ENCODE assay signal across 18 mouse cellular contexts in the genomic region with DNA sequence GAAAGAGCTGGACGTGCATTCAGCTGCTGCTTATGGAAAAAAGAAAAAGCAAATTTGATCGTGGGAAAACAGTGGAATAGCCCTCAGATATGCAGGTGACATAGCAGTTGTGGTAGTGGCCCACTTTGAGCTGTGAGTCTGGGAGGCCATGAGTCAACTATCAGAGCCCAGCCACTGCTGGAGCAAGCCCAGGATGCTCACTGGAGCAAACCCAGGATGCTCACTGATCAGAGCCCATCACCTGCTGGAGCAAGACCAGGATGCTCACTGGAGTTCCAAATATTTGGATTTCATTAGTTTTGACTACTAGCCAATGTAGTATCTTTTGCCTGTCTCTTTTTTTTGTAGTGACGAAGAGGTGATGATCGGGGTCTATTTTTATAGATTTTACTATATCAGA. TPM values are rescaled to one million over a fixed set of nuclear protein-coding genes. Genes with fewer than 3 reads are reported as not detected.
DNase-seq lines count a peak whose midpoint lies in the region; ATAC-seq lines count a peak whose summit lies in the region.
"Had no signal": no experiment of that assay in that cellular context is flagged by ENCODE, and none has a peak within 500 bp of the region (broad histone marks: within the 10 kb centered on the region; RNA-seq: fewer than 3 reads in every experiment).

No protein-coding gene starts in this region.

- peaks cover 8% of the 10 kb centered on the region; the same call in 1 of the 2 replicates for H3K36me3 ChIP-seq in forebrain, embryonic 15.5 days

- peaks cover 24% of the 10 kb centered on the region for H3K4me1 ChIP-seq in forebrain, embryonic 15.5 days

- no peak for ATAC-seq in forebrain, embryonic 15.5 days (replicated peaks)
- ATAC-seq: forebrain, embryonic 13.5 days; inflammation-experienced regulatory T-cells, adult 6 months had no signal

- H3K4me2 ChIP-seq in forebrain, embryonic 15.5 days (replicated peaks): no peak overlapping the region
- H3K4me2 ChIP-seq: forebrain, embryonic 13.5 days; heart, embryonic 13.5 days; hindbrain, embryonic 12.5 days had no signal

- H3K9ac ChIP-seq in forebrain, embryonic 15.5 days (replicated peaks): no peak overlapping the region
- H3K9ac ChIP-seq: forebrain, embryonic 13.5 days; heart, embryonic 13.5 days; hindbrain, embryonic 12.5 days had no signal

- H3K4me3 ChIP-seq in forebrain, embryonic 15.5 days: no peak overlapping the region
- H3K4me3 ChIP-seq: embryonic facial prominence, embryonic 10.5 days; forebrain, embryonic 13.5 days; gastrocnemius, adult 2 months; heart, embryonic 13.5 days; hindbrain, embryonic 12.5 days had no signal

- peak; percentile 19 for DNase-seq in left cerebral cortex, postnatal 4 days
- DNase-seq in left cerebral cortex, postnatal 10 days (ENCODE audit: extremely low spot score in 1 of 2, low spot score in 2 of 2): no peak
- DNase-seq in cerebellum, adult 11 months: peak; percentile 57
- peak; percentile 61 for DNase-seq in cerebellum, adult 8-10 months
- peak; percentile 76 to 80 for DNase-seq in cerebellum, postnatal 14 days
- no peak for DNase-seq in urinary bladder, postnatal 10 days (ENCODE audit: low spot score)
- no peak for DNase-seq in layer of hippocampus, adult 9-11 months
- DNase-seq: gastrocnemius, adult 2 months; gastrocnemius, postnatal 25 days; heart, postnatal 4 days; kidney, adult 18-20 months had no signal

- intact Hi-C loops in left cerebral cortex, postnatal 4 days (cut with DNase I): no loop called here
- intact Hi-C loops in left cerebral cortex, postnatal 10 days (cut with DNase I): no loop called here

- H3K27me3 ChIP-seq in forebrain, embryonic 15.5 days: no peaks in the 10 kb centered on the region
- H3K27me3 ChIP-seq: forebrain, embryonic 13.5 days; heart, embryonic 13.5 days; hindbrain, embryonic 12.5 days had no signal

- 77% methylated on average over 4 of the region's 4 CpGs for WGBS in forebrain, embryonic 15.5 days

- H3K9me3 ChIP-seq in forebrain, embryonic 15.5 days: no peaks in the 10 kb centered on the region
- H3K9me3 ChIP-seq: embryonic facial prominence, embryonic 10.5 days; hindbrain, embryonic 12.5 days had no signal

- no peak overlapping the region for H3K27ac ChIP-seq in forebrain, embryonic 15.5 days (replicated peaks)
- H3K27ac ChIP-seq: embryonic facial prominence, embryonic 10.5 days; forebrain, embryonic 13.5 days; gastrocnemius, adult 2 months; heart, embryonic 13.5 days; hindbrain, embryonic 12.5 days had no signal

RNA-seq across cellular contexts. Expression of a gene that starts 35.5 kb away (rescaled TPM):
- total RNA-seq in left cerebral cortex, postnatal 4 days (2021): 100 to 1,000 TPM; 211 to 217 TPM
- total RNA-seq in left cerebral cortex, postnatal 10 days (2021): 100 to 1,000 TPM; 176 to 188 TPM
- 75.6 and 79.3 TPM in 2 replicates for polyA plus RNA-seq in forebrain, embryonic 15.5 days (2015; fragmentation: Nextera tagmentation; extraction: Ambion mirVana)
- total RNA-seq: MEL had no signal

Comparison
In these comparisons a context has a peak if more than half of its experiments do, and no peak if none do; other contexts are left out.
1. DNase-seq: peak in left cerebral cortex, postnatal 4 days (single experiment), cerebellum, adult 11 months (single experiment), cerebellum, adult 8-10 months (single experiment) and cerebellum, postnatal 14 days (2 of 2); none in left cerebral cortex, postnatal 10 days (0 of 2), urinary bladder, postnatal 10 days (single experiment) and layer of hippocampus, adult 9-11 months (single experiment).